Mouse (Mus musculus): ENCODE measurements around the gene Ube2c. TPM values are rescaled to one million over a fixed set of nuclear protein-coding genes. Genes with fewer than 3 reads are reported as not detected.

The Ube2c gene
- total RNA-seq, 2 experiments from 2014 or later: 0.76 to 1.6 TPM

DNA sequence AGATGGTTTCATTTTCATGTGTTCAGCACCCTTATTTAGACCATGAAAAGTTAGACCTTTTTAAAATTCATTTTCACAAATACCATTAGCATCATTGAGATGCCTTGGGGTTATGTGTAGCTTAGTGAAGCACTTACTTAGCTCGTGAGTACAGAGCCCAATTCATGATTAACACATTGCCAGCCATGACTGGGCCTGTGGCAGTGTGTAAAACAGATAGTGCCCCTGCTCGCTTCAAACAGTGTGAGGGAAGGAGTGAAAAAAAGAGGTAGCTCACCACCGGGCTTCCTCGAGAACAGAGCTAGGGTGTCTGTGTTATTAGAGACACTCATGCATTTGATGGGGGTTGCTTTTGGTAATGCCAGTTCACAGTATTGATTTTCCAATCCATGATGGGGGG lies 21.5 kb upstream of the Ube2c start:
- no peak overlapping the region for H3K4me3 ChIP-seq
- no peak for DNase-seq (ENCODE audit: low spot score in 2 of 2)
- no peak for TF ChIP-seq CTCF (conservative IDR thresholded peaks at IDR 0.05)
- H3K27ac ChIP-seq: peak overlapping the region; percentile 59; the same call in 1 of the 2 replicates

GRCm38 (mm10) chr2:164748991-164749390 lies 20.7 kb upstream of the Ube2c start:
- peak overlapping the region; percentile 5; the same call in 1 of the 2 replicates for H3K4me3 ChIP-seq

GRCm38 (mm10) chr2:164752454-164752853 lies 17.2 kb upstream of the Ube2c start:
- TF ChIP-seq CTCF (conservative IDR thresholded peaks at IDR 0.05): no peak
- Histone ChIP-seq H3K27ac (no peak overlapping the region), H3K4me3 (no peak overlapping the region)
- no peak for DNase-seq (ENCODE audit: low spot score in 2 of 2)

More at GRCm38 (mm10) chr2:164748991-164749390, 20.7 kb upstream of the Ube2c start:
- DNase-seq (ENCODE audit: low spot score in 2 of 2): peak in 1 of 2 experiments; percentile 30
- H3K27ac ChIP-seq: peak overlapping the region; percentile 59; the same call in 1 of the 2 replicates
- TF ChIP-seq CTCF (conservative IDR thresholded peaks at IDR 0.05): 0 out of 2 replicates have a peak, but pooled peaks have one; percentile 11

GRCm38 (mm10) chr2:164754105-164754504 lies 15.6 kb upstream of the Ube2c start:
- Histone ChIP-seq H3K27ac (no peak overlapping the region), H3K4me3 (no peak overlapping the region)
- no peak for DNase-seq (ENCODE audit: low spot score in 2 of 2)
- no peak for TF ChIP-seq CTCF (conservative IDR thresholded peaks at IDR 0.05)

GRCm38 (mm10) chr2:164754800-164755199 lies 14.9 kb upstream of the Ube2c start:
- no peak for DNase-seq (ENCODE audit: low spot score in 2 of 2)
- no peak overlapping the region for H3K4me3 ChIP-seq
- TF ChIP-seq CTCF (conservative IDR thresholded peaks at IDR 0.05): no peak
- no peak overlapping the region for H3K27ac ChIP-seq

GRCm38 (mm10) chr2:164757841-164758240 lies 11.9 kb upstream of the Ube2c start:
- no peak for DNase-seq (ENCODE audit: low spot score in 2 of 2)
- Histone ChIP-seq H3K27ac (no peak overlapping the region), H3K4me3 (no peak overlapping the region)
- TF ChIP-seq CTCF (conservative IDR thresholded peaks at IDR 0.05): no peak

DNA sequence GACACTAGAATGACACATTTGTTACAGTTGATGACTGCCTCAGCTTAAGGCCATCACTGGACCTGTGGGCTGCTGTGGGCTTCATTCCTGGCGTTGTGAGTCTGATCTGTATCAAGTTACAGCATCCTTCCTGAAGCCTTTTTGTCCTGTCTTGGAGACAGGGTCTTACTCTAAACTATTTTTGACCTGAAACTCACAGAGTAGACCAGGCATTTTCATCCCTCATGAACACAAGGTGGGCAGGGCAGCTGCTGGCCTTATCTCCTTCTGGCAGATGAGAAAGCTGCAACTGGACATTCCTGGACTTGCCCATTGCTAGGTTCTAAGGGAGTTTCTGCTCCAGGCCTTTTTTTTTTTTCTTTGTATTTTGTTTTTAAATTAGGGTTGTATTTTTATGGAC lies 11.0 kb upstream of the Ube2c start:
- no peak for TF ChIP-seq CTCF (conservative IDR thresholded peaks at IDR 0.05)
- no peak overlapping the region for H3K4me3 ChIP-seq
- no peak for DNase-seq (ENCODE audit: low spot score in 2 of 2)
- no peak overlapping the region for H3K27ac ChIP-seq

DNA sequence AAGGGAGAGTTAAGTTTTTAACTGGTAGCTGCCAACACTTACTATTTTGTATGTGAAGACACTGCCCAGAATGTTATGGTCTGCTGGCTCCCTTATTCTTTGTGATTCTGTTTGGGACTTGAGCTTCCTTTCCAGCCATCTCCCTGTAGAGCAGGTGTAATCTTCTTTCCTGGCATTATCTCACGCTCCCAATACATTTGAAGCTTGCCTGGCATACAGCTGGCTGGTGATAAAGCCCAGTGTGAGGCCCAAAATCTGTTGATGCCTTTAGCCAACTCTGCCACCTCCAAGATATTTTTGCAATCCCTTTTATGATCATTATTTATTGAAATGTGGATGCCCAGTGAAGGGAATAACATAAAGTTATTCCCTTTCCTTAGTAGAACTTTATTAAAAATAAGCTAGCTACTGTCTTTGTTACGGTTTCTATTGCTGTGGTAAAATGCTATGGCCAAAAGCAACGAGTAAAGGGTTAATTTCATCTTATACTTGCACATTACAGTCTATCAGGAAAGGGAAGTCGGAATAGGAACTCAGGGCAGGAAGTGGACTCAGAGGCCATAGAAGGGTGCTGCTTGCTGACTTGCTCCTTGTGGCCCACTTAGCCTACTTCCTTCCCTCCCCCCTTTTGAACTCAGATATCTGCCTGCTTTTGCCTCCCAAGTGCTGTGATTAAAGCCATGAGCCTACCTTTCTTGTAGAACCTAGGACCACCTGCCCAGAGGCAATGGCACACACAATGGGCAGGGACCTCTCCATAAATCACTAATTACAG lies 9.5 kb upstream of the Ube2c start:
- no peak overlapping the region for H3K27ac ChIP-seq
- no peak overlapping the region for H3K4me3 ChIP-seq
- DNase-seq (ENCODE audit: low spot score in 2 of 2): no peak
- TF ChIP-seq CTCF (conservative IDR thresholded peaks at IDR 0.05): no peak

- TF ChIP-seq CTCF (conservative IDR thresholded peaks at IDR 0.05): no peak
- no peak overlapping the region for H3K4me3 ChIP-seq
- peak overlapping the region; percentile 8; the same call in 1 of the 2 replicates for H3K27ac ChIP-seq
- DNase-seq (ENCODE audit: low spot score in 2 of 2): no peak
These were observed 8.2 kb upstream of the Ube2c start for GRCm38 (mm10) chr2:164761502-164761901.

GRCm38 (mm10) chr2:164761971-164762370 lies 7.7 kb upstream of the Ube2c start:
- no peak for DNase-seq (ENCODE audit: low spot score in 2 of 2)
- H3K4me3 ChIP-seq: no peak overlapping the region
- TF ChIP-seq CTCF (conservative IDR thresholded peaks at IDR 0.05): no peak
- peak overlapping the region; percentile 8; the same call in 1 of the 2 replicates for H3K27ac ChIP-seq

DNA sequence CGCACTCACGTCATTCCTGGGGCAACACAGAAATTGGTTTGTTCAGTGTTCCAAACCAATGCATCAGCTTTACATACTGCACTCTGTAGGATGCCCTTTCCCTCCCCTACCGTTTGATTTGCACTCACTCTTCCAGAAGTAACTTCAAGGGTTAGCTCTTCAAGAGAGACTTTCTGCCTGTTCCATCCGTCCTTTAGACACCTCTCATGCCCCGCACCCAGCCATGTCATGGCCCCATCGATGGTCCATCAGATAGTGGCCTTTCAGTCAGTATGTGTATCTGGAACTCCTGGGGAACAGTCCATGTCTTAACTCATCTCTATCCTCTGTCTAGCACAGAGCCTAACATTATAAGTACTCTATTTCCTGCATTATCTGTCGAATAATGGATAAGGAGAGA lies 7.1 kb upstream of the Ube2c start:
- no peak for TF ChIP-seq CTCF (conservative IDR thresholded peaks at IDR 0.05)
- H3K4me3 ChIP-seq: no peak overlapping the region
- no peak overlapping the region for H3K27ac ChIP-seq
- no peak for DNase-seq (ENCODE audit: low spot score in 2 of 2)

DNA sequence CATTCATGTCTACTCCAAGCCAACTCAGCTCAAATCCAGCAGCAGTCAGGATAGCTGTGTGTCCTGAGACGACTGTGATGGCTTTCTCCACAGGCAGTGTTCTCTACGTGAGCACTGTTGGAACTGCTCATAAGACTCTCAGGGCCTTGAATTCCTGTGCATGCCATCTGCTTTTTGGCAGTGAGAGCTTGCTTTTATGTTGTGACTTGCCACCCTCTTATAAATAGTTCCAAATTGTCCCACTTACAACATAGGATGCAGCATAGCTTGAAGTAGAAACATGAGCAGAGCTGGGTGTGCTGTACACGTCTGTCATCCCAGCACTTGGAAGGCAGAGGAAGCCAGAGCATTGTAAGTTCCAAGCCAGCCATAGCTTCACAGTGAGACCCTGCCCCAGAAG lies 3.9 kb upstream of the Ube2c start:
- no peak for TF ChIP-seq CTCF (conservative IDR thresholded peaks at IDR 0.05)
- no peak overlapping the region for H3K4me3 ChIP-seq
- H3K27ac ChIP-seq: peak overlapping the region; percentile 48; the same call in 1 of the 2 replicates
- peak in 1 of 2 experiments; percentile 39 for DNase-seq (ENCODE audit: low spot score in 2 of 2)

DNA sequence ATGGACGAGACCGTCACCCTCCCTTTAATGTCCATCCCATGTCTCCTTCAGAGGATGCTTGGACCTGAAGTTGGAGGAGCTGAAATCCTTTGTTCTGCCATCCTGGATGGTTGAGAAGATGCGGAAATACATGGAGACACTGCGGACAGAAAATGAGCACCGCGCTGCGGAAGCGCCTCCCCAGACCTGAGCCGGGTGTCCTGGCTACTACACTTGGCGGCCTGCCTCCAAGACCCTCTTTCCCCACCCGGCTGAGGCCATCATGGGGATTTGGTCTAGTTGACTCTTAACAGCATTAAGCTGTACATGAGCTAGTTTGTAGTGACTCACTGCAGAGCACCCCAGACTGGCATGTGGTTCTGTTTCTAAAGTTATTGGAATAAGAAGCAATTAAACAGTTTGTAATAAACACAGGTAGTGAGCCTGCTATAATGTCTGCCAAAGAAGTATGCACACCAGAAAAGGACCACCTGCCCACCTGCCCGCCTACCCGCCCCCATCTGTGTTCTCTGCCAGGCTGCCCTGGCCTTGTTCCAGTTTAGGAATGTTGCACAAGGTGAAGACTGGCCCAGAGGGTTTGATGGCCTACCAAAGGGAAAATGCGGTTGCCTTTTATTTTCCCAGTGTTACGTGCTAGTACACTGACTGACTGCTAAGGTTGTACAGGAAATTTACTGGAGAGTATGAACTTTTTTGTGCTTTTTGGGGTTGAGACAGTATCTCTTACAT lies 1.7 kb upstream of the Ube2c start:
- Histone ChIP-seq H3K4me3 (no peak overlapping the region), H3K27ac (no peak overlapping the region)
- no peak for DNase-seq (ENCODE audit: low spot score in 2 of 2)
- TF ChIP-seq CTCF (conservative IDR thresholded peaks at IDR 0.05): no peak
